Mouse (Mus musculus): ENCODE results near the gene Cenpp.
"Not testable (repeated sequence)": the region's sequence is repeated elsewhere in the genome, so short reads cannot be mapped to it uniquely, and the experiment has no call there.

Gene Cenpp

DNA sequence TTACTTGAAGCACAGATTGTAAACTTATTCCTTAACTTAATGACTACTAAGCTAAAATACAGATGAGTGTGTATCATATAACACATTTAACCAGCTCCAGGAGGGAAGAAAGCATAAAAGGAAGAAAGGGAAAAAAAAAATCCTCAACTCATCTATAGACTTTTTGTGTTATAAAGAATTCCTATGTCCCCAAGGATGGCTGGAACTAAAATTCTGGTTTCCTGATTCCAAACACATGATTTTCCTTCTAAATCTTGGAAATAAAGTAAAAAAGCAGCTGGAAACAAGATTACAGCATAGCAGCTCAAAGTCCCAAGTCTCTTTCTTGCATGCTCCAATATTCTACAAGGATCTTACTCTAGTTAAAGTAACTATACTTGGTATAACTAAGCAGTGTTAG, 49.0 kb downstream of the Cenpp start:
- DNase-seq = no peak

- not testable (repeated sequence) for DNase-seq
These were observed 50.0 kb downstream of the Cenpp start for GRCm38 (mm10) chr13:49602541-49602940.

DNA sequence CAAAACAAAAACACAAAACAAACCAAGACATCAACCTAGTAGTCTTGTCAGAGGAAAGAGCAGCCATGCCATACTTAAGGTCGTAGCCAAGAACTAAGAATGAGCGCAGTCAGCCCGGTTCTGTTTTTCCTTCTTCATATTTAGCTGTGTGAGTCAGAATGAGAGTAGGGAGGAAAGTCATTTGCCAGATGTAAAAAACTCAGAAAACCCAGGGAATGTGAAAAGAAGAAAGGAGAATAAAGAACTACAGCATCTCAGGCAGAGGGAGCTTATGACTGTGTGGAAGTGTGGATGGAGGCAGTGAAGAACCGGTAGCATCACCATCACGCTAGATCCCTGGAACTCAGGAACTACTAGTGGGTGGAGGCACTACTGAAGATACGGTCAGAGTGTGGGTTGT, 66.5 kb downstream of the Cenpp start:
- no peak for DNase-seq

DNA sequence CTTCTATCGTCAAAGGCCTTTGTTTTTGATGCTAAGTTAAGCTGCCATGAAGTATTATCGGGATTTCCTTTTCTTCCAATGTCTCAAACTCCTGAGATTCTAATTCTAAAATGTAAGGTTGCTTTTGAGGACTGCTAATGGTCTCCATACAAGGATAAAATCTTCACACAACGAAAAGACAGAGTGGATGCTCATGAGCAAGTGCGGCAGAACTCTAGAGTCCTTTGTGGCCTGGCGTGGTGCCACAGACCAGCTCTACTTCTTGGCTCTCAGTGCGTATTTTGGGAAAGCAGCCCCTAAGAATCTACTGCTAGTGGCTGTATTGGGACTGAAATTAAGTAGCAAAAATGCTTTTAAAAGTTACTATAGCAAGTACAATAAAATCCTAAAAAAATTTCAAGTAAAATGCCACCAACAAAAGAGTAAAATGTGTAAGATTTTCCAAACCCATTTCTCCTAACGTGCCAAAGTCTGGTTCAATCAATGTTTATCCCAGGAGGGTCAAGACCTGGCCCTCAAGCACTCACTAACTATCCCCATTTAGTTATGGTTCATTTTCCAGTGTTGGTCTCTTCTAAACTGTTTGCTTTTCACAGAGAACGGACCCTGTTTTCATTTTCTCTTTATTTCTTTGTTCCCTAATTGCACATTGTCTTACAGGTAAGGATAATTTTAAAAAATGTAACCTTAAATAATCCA, 68.1 kb downstream of the Cenpp start:
- DNase-seq = no peak

DNA sequence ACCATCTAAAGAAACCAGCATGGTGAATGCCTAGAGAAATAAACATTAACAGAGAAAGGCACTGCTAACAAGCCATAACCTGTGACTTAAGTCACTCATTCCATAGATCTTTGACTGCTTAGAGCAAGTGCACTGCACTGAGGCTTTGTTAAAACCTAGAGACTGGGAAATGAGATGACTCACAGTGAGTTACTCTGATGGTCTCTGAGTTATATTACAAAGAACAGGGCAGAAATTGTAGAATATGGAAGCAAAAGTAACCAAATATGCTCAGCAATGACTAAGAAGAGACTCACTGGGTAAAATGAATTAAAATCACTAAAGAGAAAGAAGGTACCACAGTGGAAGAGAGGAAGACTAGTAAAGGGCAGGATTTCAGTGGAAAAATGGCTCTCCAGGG, 68.7 kb downstream of the Cenpp start:
- no peak for DNase-seq

DNA sequence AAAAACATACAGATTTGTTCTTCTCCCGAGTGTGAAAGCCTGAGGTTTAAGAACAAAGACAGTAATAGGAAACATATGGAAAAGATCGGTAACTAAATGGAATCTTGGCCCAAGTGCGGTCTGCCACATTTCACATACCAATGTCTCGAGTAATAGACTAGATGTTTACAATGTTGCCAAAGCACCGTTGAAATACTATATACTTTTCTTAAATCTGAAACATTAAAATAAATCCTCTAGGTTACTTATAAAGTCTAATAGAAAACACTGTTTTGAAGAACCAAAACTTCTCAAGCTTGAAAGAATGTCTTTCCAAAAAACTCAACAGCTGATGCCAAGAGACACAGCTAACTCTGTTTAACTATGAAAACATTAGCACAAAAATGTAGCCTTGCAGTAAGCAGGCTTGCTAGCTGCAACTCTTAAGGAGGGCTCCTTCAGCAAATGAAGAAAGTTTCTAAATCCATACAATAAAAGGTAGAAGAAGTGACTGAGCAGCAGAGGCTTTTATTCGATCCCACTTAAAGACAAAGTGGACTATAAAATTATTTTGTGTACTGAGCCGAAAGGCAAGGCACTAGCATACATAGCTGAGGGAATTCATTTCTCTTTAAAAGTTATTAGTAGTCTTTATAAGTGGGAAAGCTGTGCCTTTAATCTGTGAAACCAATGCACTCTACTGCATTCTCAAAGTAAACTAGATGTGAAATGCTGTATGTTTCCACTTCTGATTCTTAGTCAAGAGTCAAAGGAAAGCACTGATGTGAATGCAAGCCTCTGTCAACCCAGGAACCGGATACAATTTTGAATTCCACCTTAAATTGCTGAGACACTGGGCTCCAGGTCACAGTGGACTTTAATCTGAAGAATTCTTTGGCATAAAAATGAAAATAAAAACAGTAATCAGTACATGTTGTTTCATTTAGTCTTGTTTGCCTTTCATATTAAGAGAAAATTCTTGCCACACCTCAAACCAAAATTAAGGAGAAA, 70.7 kb downstream of the Cenpp start, which contains the start of gene Omd:
Gene Omd, plus strand, starts transcription at position 922 of the 990 bp plus-strand sequence.
- DNase-seq = no peak

DNA sequence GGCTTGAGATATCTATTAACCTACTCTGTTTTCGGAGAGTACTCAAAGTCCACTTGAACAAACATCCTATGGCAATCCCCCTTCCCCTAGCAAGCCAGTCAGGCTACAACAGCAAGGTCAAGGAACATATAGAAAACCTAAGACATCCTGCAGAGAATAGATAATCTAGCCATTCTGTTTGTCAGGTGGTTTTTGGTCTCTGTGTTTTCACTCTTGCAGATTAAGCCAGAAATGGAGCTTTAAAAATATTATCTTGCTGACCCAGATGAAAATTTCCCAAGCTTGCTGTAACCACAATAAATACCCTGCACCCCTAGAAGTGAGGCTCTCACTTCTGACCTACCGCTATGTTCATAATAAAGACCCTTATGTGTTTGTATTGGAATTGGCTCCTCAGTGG, 81.2 kb downstream of the Cenpp start:
- no peak for DNase-seq

- no peak for DNase-seq
These were observed 82.2 kb downstream of the Cenpp start for GRCm38 (mm10) chr13:49570371-49570770.

DNA sequence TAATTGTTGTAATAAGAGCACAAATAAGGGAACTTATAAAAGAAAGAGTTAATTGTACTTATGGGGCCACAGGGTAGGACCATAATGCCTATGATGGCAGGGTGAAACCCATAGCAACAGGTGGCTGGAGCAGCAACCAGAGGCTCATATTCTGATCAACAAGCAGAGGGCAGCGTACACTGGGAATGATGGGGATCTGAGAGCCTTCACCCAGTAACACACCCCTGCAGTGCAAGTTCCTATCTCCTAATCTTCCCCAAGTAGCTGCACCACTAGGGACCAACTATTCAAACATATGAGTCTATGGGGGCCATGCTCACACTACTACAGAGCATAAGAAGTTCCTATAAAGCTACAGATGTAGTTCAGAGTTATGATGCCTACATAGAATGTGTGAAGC, 88.2 kb downstream of the Cenpp start:
- no peak for DNase-seq

DNA sequence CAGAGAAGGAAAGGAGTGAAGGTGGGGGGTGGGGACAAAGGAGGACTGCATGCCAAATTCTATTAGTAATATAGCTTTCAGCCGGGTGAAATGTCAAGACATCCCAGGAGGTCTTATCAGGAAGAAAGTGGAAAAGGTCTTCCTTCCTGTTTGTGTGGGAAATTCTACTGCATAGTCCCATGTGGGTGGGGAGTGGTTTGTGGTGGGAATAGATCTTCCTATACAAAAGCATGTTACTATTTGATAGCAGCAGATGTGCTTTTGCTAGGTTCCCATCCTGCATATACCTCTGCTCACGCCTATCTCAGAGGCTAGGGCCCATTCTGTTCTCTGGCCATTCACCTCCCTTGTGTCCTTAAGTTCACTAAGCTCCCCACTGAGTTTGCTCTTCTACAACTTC, 91.7 kb downstream of the Cenpp start:
- DNase-seq = no peak

DNA sequence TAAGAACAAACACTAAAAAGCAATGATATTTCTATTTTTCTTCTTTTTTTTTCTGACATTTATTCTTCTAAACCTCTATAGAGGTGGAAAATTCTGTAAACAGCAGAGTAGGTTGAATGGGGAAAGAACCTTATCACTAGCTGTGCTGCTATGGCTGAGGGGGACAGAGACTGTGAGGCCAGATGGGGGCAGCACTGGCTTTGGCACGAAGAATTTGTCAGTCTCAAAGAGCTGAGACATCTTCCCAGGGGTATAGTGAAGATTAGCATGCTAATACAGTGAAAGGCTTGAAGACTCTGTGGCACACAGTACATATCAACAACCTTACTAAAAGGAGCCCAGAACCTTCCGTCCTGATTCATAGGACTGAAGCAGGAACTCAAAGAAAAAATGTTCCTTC, 93.4 kb downstream of the Cenpp start:
- no peak for DNase-seq

- DNase-seq = no peak
These were observed 95.7 kb downstream of the Cenpp start for GRCm38 (mm10) chr13:49556924-49557323.

GRCm38 (mm10) chr13:49556203-49556602, 96.4 kb downstream of the Cenpp start:
- no peak for DNase-seq

GRCm38 (mm10) chr13:49554519-49554918, 98.1 kb downstream of the Cenpp start:
- no peak for DNase-seq

- DNase-seq = no peak
These were observed 103.0 kb downstream of the Cenpp start for GRCm38 (mm10) chr13:49549616-49550015.

DNA sequence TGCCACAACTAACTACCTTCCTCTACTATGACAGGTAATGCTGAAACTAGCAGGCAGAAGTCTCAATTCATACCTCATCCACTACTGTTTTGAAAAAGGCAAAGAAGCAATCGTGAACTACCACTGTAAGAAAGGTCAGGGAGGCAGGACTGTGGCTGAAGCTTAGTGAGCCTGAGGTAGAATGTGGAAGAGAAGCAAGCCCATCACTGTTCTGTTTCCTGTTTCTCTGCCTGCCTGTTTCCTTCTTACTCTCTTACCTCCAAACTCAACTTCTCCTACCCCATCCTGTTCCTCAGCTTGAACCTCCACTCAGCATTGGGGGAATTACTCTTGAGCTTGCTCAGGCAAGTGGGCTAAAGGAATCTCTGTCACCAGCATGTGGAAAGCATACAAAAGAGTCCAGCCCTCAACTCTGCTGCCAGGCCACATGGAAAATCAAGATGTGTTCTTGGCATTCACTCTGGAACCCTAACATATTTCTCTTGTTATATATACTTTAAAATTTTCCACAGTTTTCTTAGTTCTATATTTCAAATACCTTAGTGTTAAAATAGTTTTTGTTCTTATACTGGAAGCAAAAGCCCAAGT, 104.9 kb downstream of the Cenpp start:
- DNase-seq = no peak

DNA sequence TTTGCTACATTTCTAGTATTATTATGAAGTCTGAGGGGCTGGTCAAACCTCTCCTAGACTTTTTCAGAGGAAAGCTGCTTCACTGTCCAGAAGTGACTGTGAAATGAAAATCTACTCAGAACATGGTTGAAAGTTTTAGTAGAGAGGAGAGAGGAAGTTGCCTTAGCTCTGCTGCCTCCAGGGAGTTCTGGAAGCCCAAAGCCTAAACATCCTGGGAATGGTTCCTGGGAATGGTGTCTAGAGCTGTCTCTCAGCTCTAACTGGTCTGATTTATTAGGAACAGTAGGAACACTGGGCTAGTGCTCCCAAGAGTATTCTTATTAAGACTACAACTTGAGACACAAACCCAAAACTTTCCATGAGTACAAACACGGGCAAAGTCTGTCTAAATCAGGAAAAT, 106.1 kb downstream of the Cenpp start:
- no peak for DNase-seq

GRCm38 (mm10) chr13:49545646-49546045, 106.9 kb downstream of the Cenpp start:
- no peak for DNase-seq

DNA sequence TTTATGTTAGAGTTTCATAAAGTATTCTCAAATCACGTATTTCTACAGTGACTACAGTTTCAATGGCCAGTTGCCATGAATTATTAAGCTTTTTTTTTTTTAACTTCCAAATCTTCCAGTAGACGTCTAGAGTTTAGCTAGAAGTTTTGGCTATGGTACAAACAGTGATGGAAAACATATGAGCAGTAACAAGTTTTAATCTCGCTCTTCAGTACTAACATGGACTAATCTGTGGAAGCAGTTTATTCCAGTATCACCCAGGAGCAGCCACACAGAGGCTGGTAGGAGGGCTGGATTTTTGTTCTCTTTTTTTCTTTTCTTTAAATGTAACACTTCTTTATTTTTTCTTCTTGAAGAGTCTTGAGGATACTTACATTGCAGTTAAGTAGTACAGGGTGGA, 108.3 kb downstream of the Cenpp start, which contains the start of gene Aspn:
Gene Aspn, plus strand, starts transcription at position 165 of the 400 bp plus-strand sequence.
- DNase-seq = no peak

DNA sequence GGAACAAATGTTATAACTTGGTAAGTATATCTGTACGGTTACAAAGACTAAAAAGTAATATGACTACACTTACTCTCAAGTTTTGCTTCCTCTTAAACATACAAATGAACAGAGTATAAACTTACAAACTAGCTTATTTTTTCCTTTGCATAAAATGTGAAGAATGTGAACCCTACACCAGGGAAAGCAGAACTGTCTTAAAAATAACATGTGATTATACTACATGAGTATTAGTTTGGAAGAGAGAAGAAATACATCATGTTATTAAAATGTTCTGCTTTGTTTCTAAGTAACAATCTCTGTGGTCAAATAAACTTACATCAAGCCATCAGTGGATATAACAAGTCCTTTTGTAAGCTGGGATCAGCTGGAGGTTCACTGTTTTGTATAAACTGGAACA, 113.9 kb downstream of the Cenpp start:
- DNase-seq = no peak

- no peak for DNase-seq
These were observed 115.6 kb downstream of the Cenpp start for GRCm38 (mm10) chr13:49536946-49537345.

DNA sequence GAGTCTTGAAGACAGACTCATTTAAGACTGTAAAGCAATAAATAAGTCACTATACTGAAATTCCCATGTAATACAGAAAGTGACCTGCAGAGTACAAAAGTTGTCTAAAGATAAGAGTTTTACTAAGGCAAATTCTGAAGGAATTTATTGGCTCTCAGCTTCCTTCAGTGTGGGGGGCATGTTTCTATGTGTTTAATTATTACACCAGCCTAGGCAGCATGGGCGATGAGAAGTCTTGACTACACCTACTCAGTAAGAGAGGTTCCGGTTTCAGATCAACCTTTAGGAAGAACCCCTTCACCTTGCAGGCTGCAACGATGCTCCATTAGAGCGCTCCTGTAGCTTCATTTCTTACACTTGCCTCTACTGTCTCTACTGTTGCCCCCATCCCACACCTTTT, 121.9 kb downstream of the Cenpp start:
- no peak for DNase-seq

DNA sequence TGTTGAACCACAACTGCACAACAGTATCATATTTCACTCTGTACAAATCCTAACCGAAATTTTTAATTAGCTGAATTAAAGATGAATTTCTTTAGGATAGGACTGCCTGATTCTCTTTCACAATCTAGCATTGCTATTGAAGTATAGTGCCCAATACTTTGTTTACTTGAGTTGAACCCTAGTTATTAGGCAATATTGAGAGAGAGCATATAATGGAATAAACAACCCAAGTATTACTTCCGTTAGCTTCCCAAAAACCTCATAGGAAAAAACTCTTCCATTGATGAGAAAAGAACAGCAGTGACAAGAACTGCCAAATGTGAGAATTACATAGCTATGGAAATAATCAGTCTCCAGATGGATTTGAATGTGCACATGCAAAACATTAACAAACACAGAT, 126.3 kb downstream of the Cenpp start:
- DNase-seq = no peak

GRCm38 (mm10) chr13:49518761-49519160, 133.8 kb downstream of the Cenpp start:
- no peak for DNase-seq
